Mouse (Mus musculus) forebrain, embryonic 10.5 days (tissue): ENCODE measurements around the gene Acp7. TPM values are rescaled to one million over a fixed set of nuclear protein-coding genes. Genes with fewer than 3 reads are reported as not detected.

Experiments
- DNase-seq: peaks from one replicate; pipeline ENCODE4 v3.0.0-alpha.2; 2017; ENCODE audit warnings: low spot score; ENCODE audit errors: extremely low spot score
- H3K27ac ChIP-seq: fragments of 300-500 bp; sonication (generic); 2 replicates; pipeline ENCODE4 v1.5.1; 2016; ENCODE audit warnings: mild to moderate bottlenecking
- H3K27me3 ChIP-seq: fragments of 300-500 bp; sonication (generic); 2 replicates; pipeline ENCODE4 v1.6.1; 2016; ENCODE audit warnings: mild to moderate bottlenecking; ENCODE audit not compliant: poor library complexity, severe bottlenecking
- H3K36me3 ChIP-seq: fragments of 300-500 bp; sonication (generic); replicated peaks from 2 replicates; pipeline ENCODE4 v1.6.1; 2016; ENCODE audit warnings: mild to moderate bottlenecking, moderate library complexity
- H3K4me1 ChIP-seq: fragments of 300-500 bp; sonication (generic); 2 replicates; pipeline ENCODE4 v1.6.1; 2016
- H3K4me3 ChIP-seq: fragments of 300-500 bp; sonication (generic); 2 replicates; pipeline ENCODE4 v1.5.1; 2016; ENCODE audit warnings: mild to moderate bottlenecking, moderate library complexity
- H3K9me3 ChIP-seq: fragments of 300-500 bp; sonication (generic); 2 replicates; pipeline ENCODE4 v1.6.1; 2016; ENCODE audit warnings: mild to moderate bottlenecking, moderate library complexity
- WGBS: fragments of 180-500 bp; shearing (Covaris S2); methylation state at CpG from one replicate; pipeline ENCODE4 v1.1.7; 2016; 5-methylcytosine and 5-hydroxymethylcytosine counted together
- microRNA-seq: library from miRNA; unstranded; fragments of <30 nt; microRNA quantifications from one replicate; pipeline ENCODE4, GENCODE M21; 2017
- polyA plus RNA-seq: library from polyadenylated mRNA; unstranded; fragments of >200 nt; fragmentation: Nextera tagmentation; extraction: Ambion mirVana; gene quantifications from 2 replicates; pipeline ENCODE4 v1.2.1, GENCODE M21; 2016

The Acp7 gene
- polyA plus RNA-seq, 1 experiment from 2014 or later: not detected

DNA sequence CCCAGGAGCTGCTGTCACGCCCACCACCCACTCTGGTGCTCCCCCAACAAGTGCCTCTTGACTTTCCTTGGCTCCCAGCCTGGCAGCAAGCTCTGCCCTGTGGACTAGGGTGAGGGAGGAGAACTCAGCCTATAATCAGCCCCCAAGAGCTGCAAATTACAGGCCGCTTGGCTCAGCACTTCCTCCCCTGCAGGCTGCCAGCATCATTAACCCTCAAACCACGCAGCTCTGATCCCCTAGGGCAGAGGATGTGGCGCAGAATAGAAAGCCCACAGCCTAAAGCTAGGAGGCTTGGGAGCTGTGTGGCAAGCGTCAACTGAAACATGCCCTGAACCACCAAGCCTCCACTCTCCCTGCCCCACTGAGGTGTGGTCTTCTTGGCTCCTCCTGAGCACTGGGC is 65.7 kb downstream of the Acp7 start:
- Histone ChIP-seq H3K4me1 (no peaks in the 10 kb centered on the region), H3K27me3 (no peaks in the 10 kb centered on the region), H3K27ac (no peak overlapping the region), H3K9me3 (no peaks in the 10 kb centered on the region), H3K4me3 (no peak overlapping the region), H3K36me3 (peaks cover 97% of the 10 kb centered on the region)
- DNase-seq: no peak
- WGBS: 81% methylated on average over 5 of the region's 5 CpGs

DNA sequence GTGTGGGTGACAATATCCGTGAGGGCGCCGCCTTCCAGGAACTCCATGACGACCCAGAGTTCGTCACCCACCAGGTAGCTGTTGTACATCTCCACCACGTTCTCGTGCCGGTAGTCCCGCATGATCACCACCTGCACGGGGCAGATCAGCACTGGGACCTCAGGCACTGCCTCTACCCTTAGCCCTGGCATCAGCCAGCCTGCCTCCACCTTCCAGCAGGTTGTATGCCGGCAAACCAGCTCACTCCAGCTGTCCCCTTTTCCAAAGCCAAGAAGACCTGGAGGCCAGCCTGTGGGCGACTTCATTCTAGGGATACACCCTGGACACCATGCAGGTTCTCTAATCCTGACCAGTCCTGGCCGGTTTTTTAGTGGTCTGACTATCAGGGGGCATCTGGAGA is 68.2 kb downstream of the Acp7 start:
- H3K36me3 ChIP-seq: peaks cover 97% of the 10 kb centered on the region
- DNase-seq: no peak

DNA sequence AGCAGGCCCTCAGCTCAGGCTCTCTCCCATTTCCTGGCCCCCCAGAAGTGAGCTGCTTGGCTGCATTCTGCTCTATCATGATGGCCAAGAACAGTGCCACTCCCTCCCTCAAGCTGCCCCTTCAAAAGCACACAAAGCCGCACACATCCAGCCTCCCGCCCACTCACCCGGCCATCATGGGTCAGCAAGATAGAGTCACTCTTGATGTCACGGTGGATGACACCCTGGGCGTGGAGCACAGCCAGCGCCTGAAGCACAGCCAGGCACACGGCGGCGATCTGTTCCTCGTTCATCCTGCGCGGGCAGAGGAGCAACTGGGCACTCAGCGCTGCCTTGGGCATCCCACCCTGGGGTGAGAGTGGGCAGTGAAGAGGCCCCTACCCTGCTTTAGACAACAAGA is 68.8 kb downstream of the Acp7 start:
- Histone ChIP-seq H3K9me3 (no peaks in the 10 kb centered on the region), H3K27ac (no peak overlapping the region), H3K4me3 (no peak overlapping the region), H3K4me1 (no peaks in the 10 kb centered on the region), H3K27me3 (no peaks in the 10 kb centered on the region), H3K36me3 (peaks cover 95% of the 10 kb centered on the region)
- no peak for DNase-seq
- WGBS: 94% methylated on average over 13 of the region's 13 CpGs

More for the DNA sequence above, 68.2 kb downstream of the Acp7 start:
- H3K27me3 ChIP-seq: no peaks in the 10 kb centered on the region
- 93% methylated on average over 13 of the region's 13 CpGs for WGBS
- no peaks in the 10 kb centered on the region for H3K4me1 ChIP-seq
- no peak overlapping the region for H3K27ac ChIP-seq
- no peaks in the 10 kb centered on the region for H3K9me3 ChIP-seq
- no peak overlapping the region for H3K4me3 ChIP-seq

DNA sequence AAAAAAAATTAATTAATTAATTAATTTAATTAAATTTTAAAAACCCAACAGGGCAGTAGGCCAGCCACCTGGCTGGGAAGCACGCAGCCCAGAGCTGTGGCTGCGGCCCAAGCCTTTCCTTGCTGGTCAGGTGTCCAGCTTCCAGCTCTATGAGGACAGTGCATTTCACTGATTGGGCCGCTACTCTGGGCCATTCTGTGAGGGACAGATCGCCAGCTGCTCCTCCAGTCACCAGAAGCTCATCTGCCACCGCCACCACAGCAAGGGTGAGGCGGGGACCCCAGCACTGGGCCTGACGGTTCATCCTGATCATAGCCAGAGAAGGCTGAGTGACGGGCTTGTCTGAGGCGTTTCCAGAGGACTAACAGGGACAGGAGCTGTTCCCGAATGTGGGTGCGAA is 69.2 kb downstream of the Acp7 start:
- Histone ChIP-seq H3K4me1 (no peaks in the 10 kb centered on the region), H3K4me3 (no peak overlapping the region), H3K36me3 (peaks cover 91% of the 10 kb centered on the region), H3K27me3 (no peaks in the 10 kb centered on the region), H3K9me3 (no peaks in the 10 kb centered on the region), H3K27ac (no peak overlapping the region)
- DNase-seq: no peak
- 95% methylated on average over 11 of the region's 11 CpGs for WGBS

DNA sequence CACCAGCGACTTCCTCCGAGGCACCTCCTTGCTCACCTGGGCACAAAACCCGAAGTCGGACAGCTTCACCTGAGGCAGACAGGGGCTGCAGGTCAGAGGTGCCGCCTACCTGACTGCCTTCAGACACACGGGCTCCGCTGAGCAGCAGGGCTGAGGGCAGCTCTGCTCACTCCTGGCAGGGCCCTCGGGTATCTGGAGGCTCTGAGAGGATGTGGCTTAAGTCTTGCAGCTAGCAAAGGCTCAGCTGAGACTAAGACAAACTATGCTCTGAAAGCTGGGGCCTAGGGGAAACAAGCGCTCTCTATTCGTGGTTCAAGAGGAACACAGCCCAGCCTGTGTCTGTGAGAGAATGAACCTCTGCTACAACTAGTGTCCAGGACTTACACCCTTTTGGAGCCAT is 70.3 kb downstream of the Acp7 start:
- Histone ChIP-seq H3K9me3 (no peaks in the 10 kb centered on the region), H3K27me3 (no peaks in the 10 kb centered on the region), H3K4me1 (peaks cover 9% of the 10 kb centered on the region), H3K27ac (no peak overlapping the region), H3K36me3 (peaks cover 80% of the 10 kb centered on the region), H3K4me3 (no peak overlapping the region)
- no peak for DNase-seq
- 94% methylated on average over 10 of the region's 10 CpGs for WGBS

DNA sequence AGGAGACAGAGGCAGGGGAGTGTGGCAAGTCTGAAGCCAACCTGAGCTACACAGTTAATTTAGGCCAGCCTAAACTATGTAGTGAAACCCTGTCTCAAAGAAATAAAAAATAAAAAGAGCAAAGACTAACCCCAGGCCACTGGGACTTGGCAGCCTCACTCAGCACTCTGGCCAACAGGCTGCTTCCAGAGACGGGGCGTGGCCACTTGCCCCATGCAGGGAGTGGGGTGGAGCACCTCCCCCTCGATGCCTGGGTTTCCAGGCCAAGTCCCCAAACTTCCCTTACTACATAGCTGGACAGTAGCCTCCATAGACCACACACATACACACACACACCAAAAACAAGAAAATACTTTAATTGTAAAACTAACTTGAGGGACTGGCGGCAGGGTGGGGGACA is 72.6 kb downstream of the Acp7 start:
- Histone ChIP-seq H3K4me3 (no peak overlapping the region), H3K27me3 (no peaks in the 10 kb centered on the region), H3K9me3 (no peaks in the 10 kb centered on the region), H3K36me3 (peaks cover 56% of the 10 kb centered on the region), H3K4me1 (peaks cover 14% of the 10 kb centered on the region), H3K27ac (no peak overlapping the region)
- 76% methylated on average over 4 of the region's 4 CpGs for WGBS
- no peak for DNase-seq

DNA sequence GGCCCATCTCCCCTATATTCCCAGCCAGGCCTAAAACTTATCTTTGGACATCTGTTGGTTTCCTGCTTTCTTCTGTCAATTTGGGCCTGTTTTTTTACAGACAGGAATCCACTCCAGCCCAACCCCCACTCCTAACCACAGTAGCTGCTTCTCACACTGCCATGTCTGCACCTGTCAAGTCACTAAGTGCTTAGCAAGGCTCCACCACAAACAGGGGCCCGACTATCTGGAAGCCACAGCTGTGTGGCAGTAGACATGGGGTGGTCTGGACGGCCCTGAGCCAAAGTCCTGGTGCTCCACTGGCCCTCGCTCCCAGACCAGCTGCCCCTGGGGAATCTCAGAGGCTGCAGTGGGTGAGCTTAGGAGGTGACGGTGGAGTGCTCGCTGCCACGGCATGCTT is 73.4 kb downstream of the Acp7 start:
- no peak for DNase-seq
- Histone ChIP-seq H3K9me3 (peaks cover 6% of the 10 kb centered on the region; the same call in 1 of the 2 replicates), H3K4me1 (peaks cover 14% of the 10 kb centered on the region), H3K36me3 (peaks cover 48% of the 10 kb centered on the region), H3K4me3 (no peak overlapping the region), H3K27ac (no peak overlapping the region), H3K27me3 (no peaks in the 10 kb centered on the region)
- WGBS: 87% methylated on average over 6 of the region's 6 CpGs

Small RNAs within 50 kb of the gene (microRNA-seq; reads per million reads assigned to microRNA genes)
- 1.8 reads per million for gene Mir7049

Other genes starting within 250 kb of the Acp7 start
- gene Med29, start 238.6 kb downstream of the Acp7 start, polyA plus RNA-seq: 60.3 and 60.6 TPM in 2 replicates
- gene Paf1, start 238.4 kb downstream of the Acp7 start, polyA plus RNA-seq: 82.3 and 95.9 TPM in 2 replicates
- 8.0 and 8.3 TPM in 2 replicates for gene Gmfg, start 193.9 kb downstream of the Acp7 start, polyA plus RNA-seq
- gene Lrfn1, start 179.4 kb downstream of the Acp7 start, polyA plus RNA-seq: 3.0 and 3.4 TPM in 2 replicates
- not detected in 2 replicates for gene Ifnl2, start 120.9 kb downstream of the Acp7 start, polyA plus RNA-seq
- gene Ifnl3, start 108.5 kb downstream of the Acp7 start, polyA plus RNA-seq: not detected in 2 replicates
- gene Sycn, start 90.4 kb downstream of the Acp7 start, polyA plus RNA-seq: not detected in 2 replicates
- gene Nccrp1, start 84.1 kb downstream of the Acp7 start, polyA plus RNA-seq: not detected in 2 replicates
- gene Samd4b, start 33.2 kb downstream of the Acp7 start, polyA plus RNA-seq: 29.9 and 30.7 TPM in 2 replicates
- gene Pak4, start 33.1 kb downstream of the Acp7 start, polyA plus RNA-seq: 66.0 and 69.9 TPM in 2 replicates
- gene Fbxo27, start 61.5 kb upstream of the Acp7 start, polyA plus RNA-seq: 6.2 and 6.4 TPM in 2 replicates
- gene Fbxo17, start 85.5 kb upstream of the Acp7 start, polyA plus RNA-seq: 10.7 and 13.9 TPM in 2 replicates
- 156 and 161 TPM in 2 replicates for gene Mrps12, start 110.5 kb upstream of the Acp7 start, polyA plus RNA-seq
- 40.7 and 43.4 TPM in 2 replicates for gene Sars2, start 110.7 kb upstream of the Acp7 start, polyA plus RNA-seq
- not detected in 2 replicates for gene Ccer2, start 124.8 kb upstream of the Acp7 start, polyA plus RNA-seq
- gene Sirt2, start 135.4 kb upstream of the Acp7 start, polyA plus RNA-seq: 60.8 and 63.5 TPM in 2 replicates
- 56.6 and 57.6 TPM in 2 replicates for gene Nfkbib, start 136.2 kb upstream of the Acp7 start, polyA plus RNA-seq
- gene Rinl, start 157.6 kb upstream of the Acp7 start, polyA plus RNA-seq: 3.4 and 3.8 TPM in 2 replicates
- 325 and 336 TPM in 2 replicates for gene Hnrnpl, start 177.2 kb upstream of the Acp7 start, polyA plus RNA-seq
- 68.5 and 72.0 TPM in 2 replicates for gene Ech1, start 193.9 kb upstream of the Acp7 start, polyA plus RNA-seq
- gene Lgals4, start 202.5 kb upstream of the Acp7 start, polyA plus RNA-seq: 2.9 and 3.1 TPM in 2 replicates
- gene Lgals7, start 232.5 kb upstream of the Acp7 start, polyA plus RNA-seq: 0.26 and 0.42 TPM in 2 replicates